Mouse (Mus musculus): ENCODE measurements around the gene 4930470P17Rik.

Gene 4930470P17Rik

DNA sequence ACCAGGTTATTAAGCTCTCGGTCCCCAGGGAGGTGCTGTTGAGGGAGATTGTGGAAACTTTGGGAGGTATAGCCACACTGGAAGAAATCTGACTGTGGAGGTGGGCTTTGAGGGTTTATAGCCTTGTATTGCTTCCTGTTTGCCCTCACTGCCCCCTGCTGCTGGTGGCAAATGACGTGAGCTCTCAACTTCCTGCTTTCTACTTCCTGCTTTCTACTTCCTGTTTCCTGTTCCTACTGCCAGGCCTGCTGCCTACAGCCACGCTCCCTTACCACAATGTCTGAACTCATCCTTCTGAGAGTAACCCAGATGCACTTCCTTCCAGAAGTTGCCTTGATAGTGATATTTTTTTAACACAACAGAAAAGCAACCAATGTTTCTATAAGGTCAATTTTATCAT is 24.3 kb downstream of the 4930470P17Rik start:
- DNase-seq = no peak

DNA sequence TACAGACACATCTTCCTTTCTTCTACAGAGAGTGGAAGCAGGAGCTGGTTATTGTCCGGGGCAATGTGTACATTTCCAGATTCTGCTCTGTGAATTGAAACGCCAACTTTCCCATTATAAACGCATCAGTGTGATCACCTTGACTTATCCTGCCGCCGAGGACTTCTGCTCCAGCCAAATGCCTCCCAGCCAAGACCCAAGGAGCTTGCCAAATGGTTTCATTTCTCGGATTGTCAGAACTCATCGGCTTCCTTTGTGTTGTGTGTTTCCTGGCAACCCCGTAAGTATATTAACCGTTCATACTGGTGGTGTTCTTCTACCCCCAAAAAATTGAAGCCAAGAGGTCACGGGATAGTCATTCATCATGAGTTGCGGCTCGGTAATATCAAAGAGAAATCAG is 25.7 kb downstream of the 4930470P17Rik start:
- DNase-seq = no peak

DNA sequence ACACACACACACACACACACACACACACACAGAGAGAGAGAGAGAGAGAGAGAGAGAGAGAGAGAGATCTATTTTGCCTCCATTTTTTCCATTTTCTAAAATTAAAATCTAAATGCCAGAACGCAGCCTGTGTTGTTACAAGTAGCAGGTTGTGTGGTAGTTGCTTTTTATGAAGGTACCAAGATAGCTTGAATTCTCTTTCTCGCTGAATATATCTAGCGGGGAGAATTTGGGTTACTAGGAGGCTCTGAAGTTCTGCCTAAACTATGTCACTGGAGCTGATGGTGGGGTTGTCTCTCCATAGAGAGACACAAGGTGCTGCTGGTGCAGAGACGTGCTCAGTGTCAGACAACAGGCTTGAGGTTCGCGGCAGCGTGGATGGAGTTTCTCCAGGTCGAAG is 36.8 kb downstream of the 4930470P17Rik start:
- no peak for DNase-seq

DNA sequence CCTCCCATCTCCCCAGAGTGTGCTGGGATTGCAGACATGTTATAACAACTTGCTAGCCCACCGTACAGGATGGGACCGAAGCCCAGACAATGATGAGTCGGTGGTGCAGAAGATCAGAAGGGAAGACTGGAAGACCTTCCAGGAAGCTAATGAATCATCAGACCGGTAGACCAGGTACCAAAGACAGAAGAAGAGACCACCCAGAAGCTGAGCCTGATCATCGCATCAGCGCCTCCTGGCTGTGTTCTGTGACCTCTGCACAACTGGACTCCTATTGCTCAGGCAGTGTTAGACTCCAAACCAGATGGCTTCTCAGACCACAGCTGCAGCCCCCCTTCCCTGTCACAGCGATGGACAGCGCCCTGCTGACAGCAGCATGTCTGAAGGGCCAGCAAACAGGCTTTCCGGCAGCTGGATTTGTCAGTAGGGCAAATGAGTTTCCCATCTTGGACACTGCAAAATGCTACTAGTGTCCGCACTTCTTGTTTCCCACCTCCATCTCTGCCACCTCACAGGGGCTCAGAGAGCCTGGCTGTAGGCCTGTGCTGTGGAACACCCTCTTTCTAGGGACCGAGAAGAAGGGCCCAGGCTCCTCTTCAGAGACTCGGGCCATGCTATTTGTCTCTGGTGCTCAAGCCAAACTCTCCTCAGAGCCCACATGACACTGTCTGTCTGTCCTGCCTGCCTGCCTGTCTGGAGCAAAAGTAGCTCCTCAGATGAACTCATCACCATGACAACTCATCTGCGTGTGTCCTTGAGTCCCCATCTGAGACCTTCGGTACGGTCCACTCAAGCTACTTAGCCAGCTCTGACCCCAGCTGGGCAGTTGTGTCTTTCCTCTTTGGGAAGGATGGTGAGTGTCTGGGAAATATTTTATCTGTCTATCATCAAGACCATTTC is 37.6 kb downstream of the 4930470P17Rik start:
- DNase-seq = no peak

DNA sequence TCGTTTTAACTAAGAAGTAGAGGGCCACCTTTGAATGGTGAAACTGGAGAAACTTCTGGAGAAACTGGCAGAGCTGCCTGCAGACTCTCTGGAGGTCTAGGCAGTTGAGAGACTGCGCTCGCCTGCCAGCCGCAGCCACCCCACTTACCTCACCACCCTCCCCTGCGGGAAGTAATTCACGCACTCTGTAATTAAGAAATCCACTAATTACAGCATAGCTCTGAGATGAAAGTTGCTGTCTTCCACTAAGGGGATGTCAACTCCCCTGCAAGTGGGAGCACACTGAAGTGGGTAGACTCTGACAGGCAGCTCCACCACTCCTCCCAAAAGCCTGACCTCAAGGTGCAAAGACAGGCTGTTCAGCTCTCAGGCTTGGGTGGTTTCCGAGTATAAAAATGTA is 49.7 kb downstream of the 4930470P17Rik start:
- no peak for DNase-seq

DNA sequence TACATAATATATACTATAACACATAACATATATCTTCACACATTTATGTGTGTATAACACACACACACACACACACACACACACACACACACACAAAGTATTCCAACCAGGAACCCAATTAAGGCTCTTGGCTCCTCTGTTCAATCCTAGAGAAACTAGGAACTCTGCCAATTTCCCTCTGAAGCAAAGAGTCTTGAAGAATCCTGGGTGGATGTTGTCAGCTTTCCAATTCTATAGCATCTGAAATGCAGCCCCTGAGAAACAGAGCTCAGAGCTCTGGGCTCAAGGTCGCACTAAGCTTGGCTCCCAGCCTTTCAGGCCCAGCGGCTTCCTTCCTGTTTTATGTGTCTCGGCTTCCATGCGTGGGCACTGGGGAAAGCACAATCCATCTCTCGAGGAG is 51.6 kb downstream of the 4930470P17Rik start:
- DNase-seq = peak; percentile 19

DNA sequence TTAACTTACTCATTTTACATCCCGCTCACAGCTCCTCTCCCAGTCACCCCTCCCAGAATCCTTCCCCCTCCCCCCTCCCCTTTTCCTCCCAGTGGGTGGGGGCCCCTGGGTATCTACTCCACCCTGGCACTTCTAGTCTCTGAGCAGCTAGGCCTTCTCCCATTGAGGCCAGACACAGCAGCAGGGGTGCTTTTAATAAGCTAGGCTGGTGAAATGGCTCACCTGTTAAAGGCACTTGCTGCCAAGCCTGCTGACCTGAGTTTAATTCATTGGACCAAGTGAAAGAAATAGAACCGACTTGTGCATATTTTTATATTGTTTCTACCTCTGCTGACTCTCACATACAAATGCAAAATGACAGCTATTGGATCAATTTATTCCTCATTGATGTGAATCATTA is 52.7 kb downstream of the 4930470P17Rik start:
- DNase-seq = no peak

DNA sequence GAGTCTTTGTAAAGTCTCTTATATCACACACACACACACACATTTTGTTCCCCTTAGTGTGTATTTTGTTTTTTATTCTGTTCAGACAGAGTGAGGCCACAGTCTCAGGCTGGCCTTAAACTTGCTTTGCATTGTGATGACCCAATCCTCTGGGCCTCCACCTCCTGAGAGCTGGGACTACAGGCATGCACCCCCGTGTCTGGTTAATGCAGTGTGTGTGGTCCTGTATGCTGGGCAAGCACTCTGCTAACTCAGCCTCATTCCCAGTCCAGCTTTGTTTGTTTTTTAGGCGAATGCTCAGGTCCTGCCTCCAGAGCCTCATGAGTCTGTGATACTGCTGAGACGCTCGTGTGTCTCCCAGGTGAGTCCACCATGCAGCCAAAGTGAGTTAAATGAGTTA is 53.8 kb downstream of the 4930470P17Rik start:
- DNase-seq = no peak

DNA sequence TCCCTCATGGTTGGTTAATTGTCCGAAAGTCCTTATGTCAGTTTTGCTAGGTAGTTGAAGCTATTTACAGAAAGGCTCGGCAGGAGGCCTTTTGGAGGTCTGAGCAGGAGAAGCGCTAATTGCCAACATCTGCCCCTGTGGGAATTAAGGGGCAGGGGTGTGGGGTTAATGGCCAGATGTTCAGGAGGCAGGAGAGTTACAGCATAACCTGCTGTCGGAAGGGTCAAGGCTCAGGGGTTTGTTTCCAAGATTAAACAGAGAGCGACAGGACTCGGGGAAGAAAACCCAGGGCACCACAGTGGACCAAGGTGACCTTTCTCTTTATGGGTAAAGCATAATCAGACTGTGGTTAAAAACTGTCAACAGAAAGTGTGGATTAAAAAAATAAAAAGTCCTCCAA is 54.3 kb downstream of the 4930470P17Rik start:
- DNase-seq = no peak

DNA sequence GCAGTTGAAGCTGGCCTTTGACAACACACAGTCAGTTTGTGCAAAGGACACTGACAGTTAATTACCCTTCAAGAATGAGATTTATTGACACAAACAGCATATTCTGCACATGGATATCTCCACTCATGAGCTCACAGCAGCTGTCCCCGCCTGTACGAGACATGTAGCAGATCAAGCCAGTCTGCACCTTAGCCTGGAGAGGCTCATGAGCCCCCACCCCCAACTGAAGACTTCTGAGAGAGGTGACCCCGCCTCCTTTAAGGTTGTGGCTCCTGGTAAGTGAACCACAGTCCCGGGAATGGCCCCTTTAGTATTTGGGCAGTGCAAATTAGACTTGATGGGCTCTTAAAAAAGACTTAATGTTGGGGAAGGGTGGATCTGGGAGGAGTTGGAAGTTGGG is 56.1 kb downstream of the 4930470P17Rik start:
- DNase-seq = no peak

DNA sequence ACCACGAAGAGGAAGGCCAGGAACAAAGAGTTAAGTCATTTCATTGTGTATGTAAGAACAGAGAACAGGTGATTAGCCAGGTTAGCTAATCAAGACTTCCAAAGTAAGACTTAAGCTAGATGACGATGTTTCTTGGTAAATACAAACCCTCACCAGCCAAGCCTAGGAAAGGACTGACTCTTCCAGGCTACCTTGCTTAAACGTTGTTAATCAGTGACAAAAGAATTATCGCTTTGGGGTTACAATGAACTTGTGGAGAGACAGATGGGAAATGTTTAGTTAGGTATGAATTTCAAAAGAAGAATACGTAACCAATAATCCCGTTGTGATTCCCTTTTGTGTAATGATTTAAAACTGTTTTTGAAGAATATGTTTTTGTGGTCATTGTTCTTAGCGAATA is 56.9 kb downstream of the 4930470P17Rik start:
- no peak for DNase-seq

DNA sequence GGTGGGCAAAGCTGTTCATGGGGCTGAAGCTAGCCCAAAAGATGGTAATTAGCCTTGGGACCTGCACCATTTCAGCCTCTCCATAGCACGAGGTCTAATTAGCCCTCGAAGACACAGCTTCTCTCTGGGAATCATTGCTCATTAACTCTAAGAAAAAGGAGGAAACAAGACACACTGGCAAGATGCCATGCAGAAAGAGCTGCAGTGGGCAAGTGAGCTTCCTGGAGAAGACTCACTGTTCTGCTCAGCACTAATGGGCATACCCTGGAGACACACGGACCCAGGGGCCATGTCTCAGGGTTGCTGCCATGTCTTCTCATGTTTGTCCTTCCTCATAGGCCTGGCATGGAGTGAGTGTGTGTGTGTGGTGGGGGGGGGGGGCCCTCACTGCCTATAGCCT is 57.7 kb downstream of the 4930470P17Rik start:
- DNase-seq = no peak

DNA sequence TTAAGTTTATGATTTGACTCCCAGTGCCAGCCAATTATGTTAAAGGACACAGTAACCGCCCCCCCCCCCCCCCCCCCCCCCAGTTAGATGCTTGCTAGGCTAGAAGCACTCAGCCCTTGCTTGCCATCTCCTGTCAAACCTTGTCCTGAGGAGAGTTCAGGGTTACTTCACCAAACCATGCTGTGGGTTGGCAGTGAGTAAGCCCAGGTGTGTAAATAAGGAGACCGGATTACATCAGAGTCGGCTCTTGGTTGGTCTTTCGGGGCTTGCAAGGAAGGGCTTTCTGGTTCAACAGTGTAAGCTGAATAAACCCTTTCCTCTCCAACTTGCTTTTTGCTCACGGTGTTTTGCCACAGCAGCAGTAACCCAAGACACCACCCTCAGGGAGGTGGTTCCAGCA is 58.2 kb downstream of the 4930470P17Rik start:
- DNase-seq = no peak

DNA sequence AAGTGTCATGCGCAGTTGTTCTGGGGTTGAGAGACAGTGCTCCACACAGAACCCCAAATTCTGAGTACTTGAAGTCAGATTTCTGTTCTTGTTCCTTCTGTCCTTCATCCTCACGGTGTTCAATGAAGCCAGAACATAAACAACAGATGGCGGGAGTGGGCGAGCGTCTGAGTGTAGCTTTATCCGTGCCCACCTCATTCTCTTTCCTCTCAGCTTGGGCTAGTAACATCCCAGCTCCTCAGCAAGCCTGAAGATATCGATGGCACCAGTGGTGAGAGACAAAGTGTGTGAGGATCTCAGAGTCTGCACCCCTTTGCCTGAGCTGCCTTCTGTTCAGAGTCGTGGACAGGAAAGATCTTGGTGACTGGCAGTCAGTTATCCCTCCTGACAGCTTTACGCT is 62.6 kb downstream of the 4930470P17Rik start:
- DNase-seq = no peak

DNA sequence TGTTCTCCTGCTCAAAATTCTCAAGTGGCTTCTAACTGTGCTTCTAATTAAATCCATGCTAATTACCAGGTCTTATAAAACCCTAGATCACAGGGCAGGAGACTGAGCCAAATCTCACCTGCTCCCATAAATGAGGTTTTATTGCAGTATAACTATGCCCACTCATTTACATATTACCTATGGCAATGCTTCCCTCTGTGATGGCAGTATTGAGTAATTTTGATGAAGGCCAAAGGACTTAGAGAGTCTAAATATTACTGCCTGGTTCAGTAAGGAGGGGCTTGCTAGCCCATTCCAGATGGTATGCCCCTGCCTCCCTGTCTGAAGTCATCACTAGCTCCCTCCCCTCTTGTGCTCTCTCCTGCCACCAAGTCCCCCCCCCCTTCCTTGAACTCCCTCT is 66.0 kb downstream of the 4930470P17Rik start:
- no peak for DNase-seq

DNA sequence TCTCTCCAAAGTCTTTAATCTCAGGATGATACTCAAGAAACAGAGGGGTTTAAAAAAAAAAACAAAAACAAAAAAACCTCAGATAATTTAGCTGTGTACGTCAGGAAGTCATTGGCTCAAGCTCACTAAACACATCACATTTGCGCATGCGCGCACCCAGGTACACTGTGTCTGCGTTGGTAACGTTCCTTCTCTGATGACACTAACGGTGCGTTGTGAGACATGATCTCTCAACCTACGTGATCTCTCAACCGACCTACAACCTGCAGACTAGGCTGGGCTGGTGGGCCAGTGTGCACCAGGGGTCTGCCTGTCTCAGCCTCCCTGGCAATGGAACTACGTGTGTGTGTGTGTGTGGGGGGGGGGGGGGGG is 67.0 kb downstream of the 4930470P17Rik start:
- DNase-seq = no peak

DNA sequence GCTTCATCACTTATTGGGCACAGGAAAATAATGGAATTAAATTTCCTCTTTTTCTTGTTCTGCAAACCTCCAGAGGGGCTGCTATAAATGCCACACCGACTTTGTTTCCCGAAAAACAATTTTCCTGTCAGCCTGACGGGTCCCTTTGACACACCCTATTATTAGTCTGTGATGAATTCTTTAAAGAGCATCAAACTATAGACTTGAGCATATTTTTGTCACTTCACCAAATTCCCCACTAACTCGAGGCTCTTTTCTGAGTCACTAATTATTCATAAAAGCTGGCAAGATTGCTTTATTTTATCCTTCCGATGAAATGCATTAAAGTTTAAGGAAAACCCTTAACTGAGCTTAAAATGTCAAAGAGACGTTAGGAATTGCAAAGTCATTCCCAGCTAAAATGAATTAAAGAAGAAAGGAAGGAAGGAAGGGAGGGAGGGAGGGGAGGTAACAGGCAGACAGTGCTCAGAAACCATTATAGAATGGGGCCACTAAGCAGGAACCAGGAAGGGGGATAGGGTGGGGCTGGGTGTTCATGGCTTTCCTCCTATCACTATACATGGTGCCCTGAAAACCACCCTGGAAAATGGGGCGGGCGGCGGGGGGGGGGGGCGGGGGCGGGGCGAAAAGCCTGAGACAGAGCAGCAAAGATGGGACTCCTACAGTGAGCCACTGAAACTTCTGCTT is 67.6 kb downstream of the 4930470P17Rik start:
- no peak for DNase-seq

DNA sequence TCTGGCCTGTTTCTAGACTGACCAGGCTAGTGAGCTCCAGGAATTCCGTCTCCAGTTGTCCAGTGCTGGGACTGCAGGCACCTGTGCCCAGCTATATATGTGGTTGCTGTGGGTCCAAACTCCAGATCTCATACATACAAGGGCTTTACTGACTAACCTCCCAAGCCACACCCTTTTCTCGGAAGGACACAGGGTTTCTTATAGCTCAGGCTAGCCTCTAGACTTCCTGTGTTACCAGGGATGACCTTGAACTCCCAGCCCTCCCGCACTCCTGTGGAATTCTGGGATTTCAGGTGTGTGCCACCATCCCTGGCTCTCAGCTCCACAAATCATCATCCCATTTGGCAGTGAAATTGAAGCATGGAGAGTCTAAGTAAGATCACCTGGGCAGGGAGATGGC is 71.6 kb downstream of the 4930470P17Rik start:
- no peak for DNase-seq

DNA sequence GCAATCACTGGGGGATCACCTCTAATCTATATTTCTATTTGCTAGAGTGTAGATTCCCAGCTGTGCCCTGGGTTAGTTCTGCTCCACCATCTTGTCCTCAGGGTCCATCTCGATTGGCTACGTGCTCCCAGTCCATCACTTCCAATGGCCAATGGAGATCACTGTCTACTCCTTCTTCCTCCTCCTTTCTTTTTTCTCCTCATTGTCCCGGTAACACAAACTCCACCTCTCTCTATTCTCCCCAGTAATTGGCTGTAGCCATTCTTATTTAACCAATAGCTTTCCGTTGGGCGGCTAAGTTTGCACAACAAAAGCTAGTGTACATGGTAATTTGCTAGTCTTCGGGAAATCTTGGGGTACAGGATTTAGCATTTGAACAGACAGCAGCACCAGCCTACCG is 72.1 kb downstream of the 4930470P17Rik start:
- DNase-seq = no peak
